Mouse (Mus musculus): ENCODE data around the gene Zfc3h1.

DNA sequence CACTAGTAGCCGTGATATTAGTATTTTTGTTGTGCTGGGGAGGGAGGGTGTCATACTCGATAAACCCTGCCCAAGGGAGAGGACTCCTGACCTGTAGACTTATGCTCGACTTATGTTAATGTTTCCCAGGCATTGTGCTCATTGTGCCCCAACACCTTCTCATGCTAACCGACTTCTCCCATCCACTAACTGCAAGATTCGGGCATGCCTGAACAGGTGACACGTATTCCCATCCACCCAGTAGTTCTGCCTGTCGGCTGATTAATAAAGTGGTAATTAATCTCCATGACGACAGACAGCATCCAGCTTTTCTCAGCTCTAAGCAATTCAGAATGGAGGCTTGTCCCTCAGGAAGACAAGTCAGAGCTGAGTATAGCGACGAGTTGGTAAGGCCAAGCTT is 35.7 kb upstream of the Zfc3h1 start:
- TF ChIP-seq EP300 (IDR thresholded peaks at IDR 0.05) (no peak), CTCF (IDR thresholded peaks at IDR 0.05) (no peak)

Data from lung, postnatal 0 days (tissue).